Mouse (Mus musculus): Measurements from ENCODE around the gene Ythdf2.

DNA sequence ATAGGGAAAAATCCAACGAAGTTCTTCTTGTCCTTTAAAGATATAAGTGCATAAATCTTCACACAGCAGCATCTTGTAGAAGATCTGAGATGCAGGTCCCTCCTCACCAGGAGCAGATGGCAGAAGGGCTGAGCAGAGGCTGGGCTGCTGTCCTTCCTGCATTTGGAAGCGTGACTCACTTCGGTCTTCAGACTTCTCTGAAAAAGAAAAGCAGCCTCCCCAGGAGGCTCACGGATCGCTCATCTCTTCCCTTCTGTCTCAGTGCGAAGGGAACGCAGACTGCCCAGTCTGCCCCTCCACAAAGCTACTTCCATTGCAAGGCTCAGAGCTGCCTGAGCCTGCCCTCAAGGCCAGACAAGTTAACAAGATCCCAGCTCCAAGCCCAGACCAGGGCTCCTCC, 41.2 kb downstream of the Ythdf2 start:
- TF ChIP-seq POLR2A (IDR thresholded peaks at IDR 0.05; ENCODE audit: borderline replicate concordance, control insufficient read depth, low read depth, low read length) (no peak), CTCF (IDR thresholded peaks at IDR 0.05; ENCODE audit: control insufficient read depth, insufficient read depth, low read length) (no peak)

All from bone marrow, adult 2 months (tissue).